Mouse (Mus musculus): Measurements from ENCODE around the gene Pigb. TPM values are rescaled to one million over a fixed set of nuclear protein-coding genes. Genes with fewer than 3 reads are reported as not detected.

Pigb gene
- total and polyA plus RNA-seq, 3 experiments = 3.8 to 15.9 (median 5.7) TPM

DNA sequence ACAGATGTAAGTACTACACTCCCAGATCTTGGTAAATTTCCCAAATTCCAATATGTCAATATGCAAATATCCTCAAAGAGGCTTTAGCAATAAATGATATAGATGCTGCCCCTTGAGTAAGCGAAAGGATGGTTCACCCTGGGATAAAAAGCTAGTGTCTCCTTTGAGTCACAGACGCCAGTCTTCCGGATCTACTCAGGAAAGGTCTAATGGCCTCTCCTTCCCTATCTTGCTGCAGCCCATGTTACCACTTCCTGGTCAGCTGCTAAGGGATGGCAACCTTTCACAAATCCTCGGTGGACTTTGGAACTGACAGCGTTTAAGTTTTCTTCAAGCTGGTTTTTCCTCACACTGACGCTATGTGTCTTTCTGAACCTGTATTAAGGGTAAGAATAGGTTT, 28.5 kb upstream of the Pigb start:
- no peak overlapping the region for H3K27ac ChIP-seq (ENCODE audit: insufficient read depth, low read depth)
- H3K4me2 ChIP-seq (ENCODE audit: insufficient read depth, low read depth, poor library complexity, severe bottlenecking) = no peak overlapping the region
- in situ Hi-C loops (cut with MboI; ENCODE audit: low pct_ligation_motif_present, low pct_unique_long_range_greater_than_20kb, low sequenced_read_pairs) (no loop called here), dilution Hi-C loops (cut with MboI; ENCODE audit: extremely low pct_ligation_motif_present, extremely low pct_unique_long_range_greater_than_20kb, low sequenced_read_pairs) (no loop called here)
- TF ChIP-seq POLR2AphosphoS2 (IDR thresholded peaks at IDR 0.05; ENCODE audit: low read depth, low read length) (no peak), GABPA (IDR thresholded peaks at IDR 0.05; ENCODE audit: insufficient replicate concordance, low read depth, low read length) (no peak), UBTF (IDR thresholded peaks at IDR 0.05; ENCODE audit: low read depth, low read length) (no peak), CHD1 (IDR thresholded peaks at IDR 0.05; ENCODE audit: low read depth, low read length) (no peak), SMC3 (IDR thresholded peaks at IDR 0.05; ENCODE audit: low read depth, low read length) (no peak), MAZ (IDR thresholded peaks at IDR 0.05; ENCODE audit: low read depth, low read length) (no peak), MYC (IDR thresholded peaks at IDR 0.05; ENCODE audit: low read depth, low read length) (no peak), HCFC1 (IDR thresholded peaks at IDR 0.05; ENCODE audit: low read depth, low read length) (no peak), EP300 (IDR thresholded peaks at IDR 0.05; ENCODE audit: low read length) (no peak)
- no peaks in the 10 kb centered on the region for H3K27me3 ChIP-seq (replicated peaks)
- no peak overlapping the region for H3K9ac ChIP-seq (ENCODE audit: insufficient read depth, low read depth)
- H3K9me3 ChIP-seq (replicated peaks; ENCODE audit: low read length) = peaks cover 1% of the 10 kb centered on the region
- no peaks in the 10 kb centered on the region; the same call in 1 of the 2 replicates for H3K79me2 ChIP-seq (replicated peaks; ENCODE audit: control insufficient read depth, extremely low read depth, insufficient read depth, poor library complexity, severe bottlenecking)
- DNase-seq (ENCODE audit: extremely low read depth) = no peak
- peaks cover 7 to 19% of the 10 kb centered on the region in 2 experiments for H3K4me1 ChIP-seq (ENCODE audit: control insufficient read depth in 1 of 2, insufficient read depth in 2 of 2)
- no peak overlapping the region for H3K4me3 ChIP-seq (replicated peaks in 1 of 3; ENCODE audit: low read depth in 2 of 3, low read length in 2 of 3, poor library complexity in 1 of 3)
- peaks cover 0 to 40% of the 10 kb centered on the region in 2 experiments for H3K36me3 ChIP-seq (replicated peaks in 1 of 2; ENCODE audit: control insufficient read depth in 1 of 2, insufficient read depth in 1 of 2, low read length in 1 of 2)

DNA sequence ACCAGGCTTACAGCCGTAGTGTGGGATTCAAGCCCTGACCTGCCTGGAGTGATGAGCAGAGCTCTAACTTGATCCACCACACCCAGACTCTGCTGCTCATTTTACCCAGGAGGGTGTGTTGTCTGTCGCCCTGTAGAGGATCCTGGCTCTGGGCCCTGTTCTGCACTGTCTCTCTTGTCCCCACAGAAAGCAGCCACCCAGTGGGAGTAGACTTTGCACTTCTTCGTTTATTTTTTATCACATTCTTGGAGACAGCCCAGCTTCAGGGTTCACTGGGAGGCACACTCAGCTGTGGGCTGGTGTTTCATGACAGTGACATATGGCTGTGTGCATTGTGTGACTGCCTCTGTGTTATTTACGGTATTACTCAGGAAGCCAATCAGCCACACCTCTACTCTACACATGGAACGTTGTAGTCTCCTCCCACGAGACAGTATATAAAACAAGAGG, 28.1 kb upstream of the Pigb start:
- TF ChIP-seq USF1 (IDR thresholded peaks at IDR 0.05; ENCODE audit: low read depth, low read length) (no peak), IRF4 (IDR thresholded peaks at IDR 0.05; ENCODE audit: low read depth, low read length) (no peak), MEF2A (IDR thresholded peaks at IDR 0.05; ENCODE audit: borderline replicate concordance, low read depth, low read length) (no peak), PAX5 (IDR thresholded peaks at IDR 0.05; ENCODE audit: low read length) (no peak), GABPA (IDR thresholded peaks at IDR 0.05; ENCODE audit: insufficient replicate concordance, low read depth, low read length) (no peak), SIN3A (IDR thresholded peaks at IDR 0.05; ENCODE audit: low read length) (no peak), CTCF (conservative IDR thresholded peaks at IDR 0.05 in 1 of 2, IDR thresholded peaks at IDR 0.05 in 1 of 2; ENCODE audit: low read depth in 2 of 2, low read length in 2 of 2) (no peak), EP300 (IDR thresholded peaks at IDR 0.05; ENCODE audit: low read length) (no peak), RAD21 (IDR thresholded peaks at IDR 0.05; ENCODE audit: low read depth, low read length) (no peak), ELF1 (IDR thresholded peaks at IDR 0.05; ENCODE audit: low read depth, low read length) (no peak), TBP (conservative IDR thresholded peaks at IDR 0.05; ENCODE audit: low read depth, low read length) (no peak), ZMIZ1 (IDR thresholded peaks at IDR 0.05; ENCODE audit: low read depth, low read length) (no peak), UBTF (IDR thresholded peaks at IDR 0.05; ENCODE audit: low read depth, low read length) (no peak), MAX (IDR thresholded peaks at IDR 0.05; ENCODE audit: low read length) (no peak), CHD1 (IDR thresholded peaks at IDR 0.05; ENCODE audit: low read depth, low read length) (no peak)
- Histone ChIP-seq H3K9me3 (replicated peaks; ENCODE audit: low read length) (peaks cover 1% of the 10 kb centered on the region), H3K4me2 (ENCODE audit: insufficient read depth, low read depth, poor library complexity, severe bottlenecking) (no peak overlapping the region)

More for the DNA sequence above, 28.1 kb upstream of the Pigb start:
- peaks cover 7 to 15% of the 10 kb centered on the region in 2 experiments for H3K4me1 ChIP-seq (ENCODE audit: control insufficient read depth in 1 of 2, insufficient read depth in 2 of 2)
- dilution Hi-C loops (cut with MboI; ENCODE audit: extremely low pct_ligation_motif_present, extremely low pct_unique_long_range_greater_than_20kb, low sequenced_read_pairs) = no loop called here
- H3K79me2 ChIP-seq (replicated peaks; ENCODE audit: control insufficient read depth, extremely low read depth, insufficient read depth, poor library complexity, severe bottlenecking) = no peaks in the 10 kb centered on the region; the same call in 1 of the 2 replicates
- H3K4me3 ChIP-seq (replicated peaks in 1 of 3; ENCODE audit: low read depth in 2 of 3, low read length in 2 of 3, poor library complexity in 1 of 3) = no peak overlapping the region
- no peak overlapping the region for H3K9ac ChIP-seq (ENCODE audit: insufficient read depth, low read depth)
- peaks cover 0 to 42% of the 10 kb centered on the region in 2 experiments for H3K36me3 ChIP-seq (replicated peaks in 1 of 2; ENCODE audit: control insufficient read depth in 1 of 2, insufficient read depth in 1 of 2, low read length in 1 of 2)
- H3K27me3 ChIP-seq (replicated peaks) = no peaks in the 10 kb centered on the region
- no peak for DNase-seq (ENCODE audit: extremely low read depth)
- in situ Hi-C loops (cut with MboI; ENCODE audit: low pct_ligation_motif_present, low pct_unique_long_range_greater_than_20kb, low sequenced_read_pairs) = no loop called here
- no peak overlapping the region for H3K27ac ChIP-seq (ENCODE audit: insufficient read depth, low read depth)
